Mouse (Mus musculus): ENCODE data around the gene Ildr2.

DNA sequence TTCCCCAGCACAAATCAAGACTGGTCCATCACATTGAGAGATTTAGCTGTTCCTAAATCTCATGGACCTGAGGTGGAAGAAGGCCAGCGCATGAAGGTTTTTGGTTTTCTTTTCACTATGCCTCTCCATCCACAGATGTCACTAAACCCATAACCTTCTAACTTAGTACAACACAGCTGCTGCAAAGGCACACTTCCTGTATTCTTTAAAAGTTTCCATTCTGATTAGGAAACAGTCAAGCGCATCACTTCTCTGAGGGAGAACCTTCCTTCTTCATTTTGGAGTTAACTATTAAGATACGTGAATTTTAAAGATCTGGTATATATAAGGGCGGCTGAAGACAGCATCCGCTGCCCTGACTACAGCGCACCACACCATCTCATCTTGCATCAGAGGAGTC is 91.7 kb downstream of the Ildr2 start:
- no peak for TF ChIP-seq CTCF (IDR thresholded peaks at IDR 0.05; ENCODE audit: extremely low read depth, insufficient read depth, insufficient read length, insufficient replicate concordance)
- TF ChIP-seq POLR2A (IDR thresholded peaks at IDR 0.05; ENCODE audit: low read depth, low read length), result no peak

Data from spleen, adult 2 months (tissue).